Mouse (Mus musculus) heart, embryonic 16.5 days (tissue): ENCODE data around the gene Rnasel. TPM values are rescaled to one million over a fixed set of nuclear protein-coding genes. Genes with fewer than 3 reads are reported as not detected.

Source experiments
- ATAC-seq: fragments of 200-750 bp; cut with Nextera tagmentation; replicated peaks from 2 replicates; pipeline ENCODE4 v1.8.0; 2017; ENCODE audit warnings: moderate number of reproducible peaks; ENCODE audit not compliant: insufficient read depth, low FRiP score; ENCODE audit errors: extremely low read depth
- H3K27ac ChIP-seq: fragments of 300-500 bp; sonication (generic); 2 replicates; pipeline ENCODE4 v1.5.1; 2014; ENCODE audit warnings: mild to moderate bottlenecking, low read length, control low read depth, moderate library complexity
- H3K27me3 ChIP-seq: fragments of 300-500 bp; sonication (generic); 2 replicates; pipeline ENCODE4 v1.6.1; 2014; ENCODE audit warnings: low read length, mixed read lengths; ENCODE audit not compliant: control insufficient read depth, insufficient read depth
- H3K36me3 ChIP-seq: fragments of 300-500 bp; sonication (generic); 2 replicates; pipeline ENCODE4 v1.6.1; 2014; ENCODE audit not compliant: control insufficient read depth, insufficient read depth
- H3K4me1 ChIP-seq: fragments of 300-500 bp; sonication (generic); 2 replicates; pipeline ENCODE4 v1.6.1; 2014; ENCODE audit warnings: low read length, mixed read lengths; ENCODE audit not compliant: control insufficient read depth, insufficient read depth
- H3K4me2 ChIP-seq: fragments of 300-500 bp; sonication (generic); 2 replicates; pipeline ENCODE4 v1.6.1; 2014; ENCODE audit warnings: low read depth, mild to moderate bottlenecking, control low read depth, low read length
- H3K4me3 ChIP-seq: fragments of 300-500 bp; sonication (generic); 2 replicates; pipeline ENCODE4 v1.5.1; 2014; ENCODE audit warnings: mild to moderate bottlenecking, control low read depth, low read length
- H3K9ac ChIP-seq: fragments of 300-500 bp; sonication (generic); 2 replicates; pipeline ENCODE4 v1.6.1; 2014; ENCODE audit warnings: low read length, control low read depth
- H3K9me3 ChIP-seq: fragments of 300-500 bp; sonication (generic); replicated peaks from 2 replicates; pipeline ENCODE4 v1.6.1; 2016; ENCODE audit warnings: low read length; ENCODE audit not compliant: control insufficient read depth
- WGBS: fragments of 180-500 bp; shearing (Covaris S2); extraction: QIAGEN DNeasy Blood & Tissue Kit; methylation state at CpG from one replicate; pipeline ENCODE4 v1.1.7; 2014; 5-methylcytosine and 5-hydroxymethylcytosine counted together
- polyA plus RNA-seq: library from polyadenylated mRNA; unstranded; fragments of >200 nt; fragmentation: Nextera tagmentation; extraction: Ambion mirVana; gene quantifications from 2 replicates; pipeline ENCODE4 v1.2.1, GENCODE M21; 2015

The Rnasel gene
- polyA plus RNA-seq, 1 experiment from 2014 or later, result 28.2 TPM

DNA sequence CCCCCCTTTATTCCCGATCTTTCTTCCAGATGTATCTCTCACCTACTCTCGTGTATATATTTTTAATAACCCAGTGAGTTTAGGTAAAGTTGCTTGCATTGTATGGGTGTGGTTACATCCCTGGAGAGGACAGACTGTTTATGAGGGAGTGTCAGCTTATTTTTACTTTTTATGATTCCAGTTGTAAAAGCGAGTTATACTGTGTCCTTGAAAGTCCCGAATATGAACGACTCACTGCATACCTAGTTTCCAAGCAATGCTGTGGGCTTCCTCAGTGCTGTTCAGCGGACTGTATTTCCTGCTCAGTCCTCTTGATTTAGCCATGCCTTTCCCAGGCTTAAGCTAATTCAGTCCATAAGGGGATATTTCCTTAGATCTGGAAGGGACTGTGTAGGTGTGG, 25.9 kb downstream of the Rnasel start:
- WGBS, result 77% methylated on average over 6 of the region's 6 CpGs
- no peaks in the 10 kb centered on the region for H3K4me1 ChIP-seq
- no peak for ATAC-seq
- H3K9ac ChIP-seq, result no peak overlapping the region
- H3K27ac ChIP-seq, result no peak overlapping the region
- no peak overlapping the region for H3K4me3 ChIP-seq
- H3K27me3 ChIP-seq, result no peaks in the 10 kb centered on the region
- H3K36me3 ChIP-seq, result no peaks in the 10 kb centered on the region
- no peak overlapping the region for H3K4me2 ChIP-seq
- no peaks in the 10 kb centered on the region for H3K9me3 ChIP-seq

DNA sequence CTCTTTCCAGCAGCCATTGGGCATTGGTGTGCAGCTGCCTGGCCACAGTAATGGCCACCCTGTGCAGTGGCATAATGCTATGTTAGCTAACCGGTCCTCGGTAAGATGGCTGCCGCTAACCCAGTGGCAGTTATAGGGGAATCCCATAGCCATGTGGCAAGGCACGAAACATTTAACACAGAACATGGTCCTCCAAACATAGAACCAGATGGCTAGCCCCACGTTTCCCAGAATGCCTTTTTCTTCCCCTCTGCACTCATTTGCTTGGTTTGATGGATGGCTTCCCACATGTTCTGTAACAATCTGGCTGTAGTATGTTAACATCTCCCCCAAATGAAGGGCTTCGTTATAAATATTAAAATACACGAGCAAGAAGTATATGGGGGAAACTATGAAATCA, 27.0 kb downstream of the Rnasel start:
- Histone ChIP-seq H3K9me3 (no peaks in the 10 kb centered on the region), H3K9ac (no peak overlapping the region), H3K36me3 (no peaks in the 10 kb centered on the region), H3K27me3 (no peaks in the 10 kb centered on the region), H3K4me3 (no peak overlapping the region), H3K4me1 (no peaks in the 10 kb centered on the region), H3K4me2 (no peak overlapping the region), H3K27ac (no peak overlapping the region)
- WGBS, result 87% methylated on average over 7 of the region's 7 CpGs
- no peak for ATAC-seq

GRCm38 (mm10) chr1:153778205-153778604, 29.0 kb downstream of the Rnasel start:
- no peaks in the 10 kb centered on the region for H3K27me3 ChIP-seq
- no peak overlapping the region for H3K9ac ChIP-seq
- H3K9me3 ChIP-seq, result no peaks in the 10 kb centered on the region
- no peaks in the 10 kb centered on the region for H3K36me3 ChIP-seq
- no peak overlapping the region for H3K27ac ChIP-seq
- 85% methylated on average over 10 of the region's 10 CpGs for WGBS
- no peaks in the 10 kb centered on the region for H3K4me1 ChIP-seq
- H3K4me3 ChIP-seq, result no peak overlapping the region
- ATAC-seq, result no peak
- no peak overlapping the region for H3K4me2 ChIP-seq

GRCm38 (mm10) chr1:153783339-153783738, 34.1 kb downstream of the Rnasel start:
- ATAC-seq, result no peak
- no peaks in the 10 kb centered on the region for H3K9me3 ChIP-seq
- H3K36me3 ChIP-seq, result no peaks in the 10 kb centered on the region
- WGBS, result 56% methylated on average over 1 of the region's 1 CpGs
- no peak overlapping the region for H3K27ac ChIP-seq
- no peaks in the 10 kb centered on the region for H3K27me3 ChIP-seq
- no peaks in the 10 kb centered on the region for H3K4me1 ChIP-seq
- H3K4me2 ChIP-seq, result no peak overlapping the region
- no peak overlapping the region for H3K4me3 ChIP-seq
- H3K9ac ChIP-seq, result no peak overlapping the region

GRCm38 (mm10) chr1:153785608-153786007, 36.4 kb downstream of the Rnasel start:
- Histone ChIP-seq H3K27me3 (no peaks in the 10 kb centered on the region), H3K9ac (no peak overlapping the region), H3K4me2 (no peak overlapping the region), H3K4me3 (no peak overlapping the region), H3K4me1 (no peaks in the 10 kb centered on the region), H3K36me3 (no peaks in the 10 kb centered on the region), H3K9me3 (no peaks in the 10 kb centered on the region), H3K27ac (no peak overlapping the region)
- WGBS, result 43% methylated on average over 4 of the region's 4 CpGs
- no peak for ATAC-seq

DNA sequence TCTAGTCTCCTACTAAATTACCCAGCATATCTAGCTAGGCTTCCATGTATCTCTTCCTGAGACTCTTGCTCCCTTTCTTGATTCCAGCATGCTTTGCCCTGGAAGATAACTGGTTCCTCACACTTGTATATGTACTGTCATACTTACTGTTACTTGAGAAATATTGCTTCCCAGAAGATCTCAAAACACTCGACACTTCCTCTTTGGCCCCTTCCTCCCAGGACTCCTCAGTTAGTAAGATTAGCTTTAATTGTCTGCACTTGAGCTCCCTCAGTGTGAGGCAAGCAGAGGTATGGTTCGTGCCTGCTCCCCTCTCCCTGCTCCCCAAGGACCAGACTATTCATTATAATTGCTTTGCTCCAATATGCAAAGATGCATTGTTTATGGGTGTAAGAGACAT, 41.5 kb downstream of the Rnasel start:
- Histone ChIP-seq H3K4me2 (no peak overlapping the region), H3K9ac (no peak overlapping the region), H3K4me3 (no peak overlapping the region), H3K27me3 (no peaks in the 10 kb centered on the region; the same call in 1 of the 2 replicates), H3K9me3 (no peaks in the 10 kb centered on the region), H3K4me1 (no peaks in the 10 kb centered on the region), H3K27ac (no peak overlapping the region), H3K36me3 (no peaks in the 10 kb centered on the region)
- 38% methylated on average over 2 of the region's 2 CpGs for WGBS
- ATAC-seq, result no peak

- H3K4me1 ChIP-seq, result no peaks in the 10 kb centered on the region
- no peak for ATAC-seq
- no peaks in the 10 kb centered on the region; the same call in 1 of the 2 replicates for H3K27me3 ChIP-seq
- 80% methylated on average over 3 of the region's 3 CpGs for WGBS
- H3K9ac ChIP-seq, result no peak overlapping the region
- no peaks in the 10 kb centered on the region for H3K36me3 ChIP-seq
- no peak overlapping the region for H3K4me2 ChIP-seq
- no peak overlapping the region for H3K27ac ChIP-seq
- H3K4me3 ChIP-seq, result no peak overlapping the region
- H3K9me3 ChIP-seq, result no peaks in the 10 kb centered on the region
Measured at GRCm38 (mm10) chr1:153794241-153794640, 45.0 kb downstream of the Rnasel start.

DNA sequence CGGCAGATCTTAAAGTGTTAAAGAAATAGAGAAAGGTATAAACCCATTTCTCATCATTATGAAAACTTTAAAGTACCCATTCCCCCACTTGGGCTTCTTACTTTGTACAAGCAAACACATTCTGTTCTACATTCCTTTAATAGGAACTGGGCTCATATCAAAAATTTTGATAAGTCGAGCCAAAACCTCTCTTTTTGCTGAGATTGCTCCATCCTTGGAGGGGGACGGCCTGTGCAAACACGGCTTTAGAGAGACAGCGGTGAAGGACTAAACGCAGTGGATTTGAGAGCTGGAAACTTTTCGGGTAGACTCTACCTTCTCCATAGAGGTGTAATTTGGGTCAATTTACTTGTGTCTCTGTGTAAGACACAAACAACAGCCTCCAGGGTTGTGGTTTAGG, 53.5 kb downstream of the Rnasel start:
- Histone ChIP-seq H3K9me3 (no peaks in the 10 kb centered on the region), H3K36me3 (no peaks in the 10 kb centered on the region), H3K4me1 (no peaks in the 10 kb centered on the region), H3K9ac (no peak overlapping the region), H3K27me3 (no peaks in the 10 kb centered on the region), H3K4me2 (no peak overlapping the region), H3K27ac (no peak overlapping the region; the same call in 1 of the 2 replicates), H3K4me3 (no peak overlapping the region)
- no peak for ATAC-seq
- 74% methylated on average over 7 of the region's 7 CpGs for WGBS

DNA sequence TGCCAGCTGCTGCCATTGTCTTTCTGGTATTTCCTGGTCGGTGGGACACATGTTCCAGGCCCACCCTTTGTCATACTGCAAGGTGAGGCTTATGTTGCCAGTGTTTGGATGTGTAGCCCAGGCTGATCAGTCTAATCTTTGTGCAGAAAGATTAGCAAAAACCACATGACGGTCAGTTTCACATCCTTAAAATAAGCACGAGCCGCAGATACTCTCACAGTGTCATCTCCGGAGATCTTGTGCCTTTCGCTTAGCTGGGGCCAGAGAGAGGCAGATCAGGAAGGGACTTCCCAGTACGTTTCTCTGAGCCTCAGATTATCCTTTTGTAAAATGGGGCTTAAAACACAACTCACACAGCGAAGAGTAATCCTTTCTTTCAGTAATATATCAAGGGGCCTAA, 54.3 kb downstream of the Rnasel start:
- Histone ChIP-seq H3K27me3 (no peaks in the 10 kb centered on the region), H3K9ac (no peak overlapping the region), H3K4me2 (no peak overlapping the region), H3K27ac (no peak overlapping the region), H3K9me3 (no peaks in the 10 kb centered on the region), H3K36me3 (no peaks in the 10 kb centered on the region), H3K4me3 (no peak overlapping the region), H3K4me1 (no peaks in the 10 kb centered on the region)
- 69% methylated on average over 8 of the region's 8 CpGs for WGBS
- ATAC-seq, result no peak
